Mouse (Mus musculus): ENCODE results near the gene Mgat4a. TPM values are rescaled to one million over a fixed set of nuclear protein-coding genes. Genes with fewer than 3 reads are reported as not detected.

Mgat4a gene
- total and polyA plus RNA-seq, 3 experiments: 2.9 to 38.8 (median 28.0) TPM

DNA sequence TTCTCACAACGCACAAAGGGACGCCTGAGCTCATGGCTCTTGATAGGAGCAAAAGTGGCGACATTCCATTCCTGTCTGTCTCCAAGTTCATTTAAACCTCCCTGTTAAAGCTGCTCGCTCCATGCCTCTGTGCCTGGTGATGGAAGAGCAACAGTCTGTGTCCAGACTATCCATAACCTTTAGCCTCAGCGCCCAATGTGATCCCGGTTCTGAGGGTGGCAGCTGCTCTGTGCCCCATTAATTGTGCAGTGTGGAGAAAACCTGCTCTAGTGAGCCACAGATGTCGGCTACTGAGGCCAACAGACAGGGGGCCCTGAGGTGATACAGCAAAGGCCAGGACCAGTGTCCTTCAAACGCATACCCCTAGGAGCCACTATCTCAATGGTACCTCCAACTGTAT, 141.1 kb downstream of the Mgat4a start:
- peaks cover 6% of the 10 kb centered on the region; the same call in 1 of the 2 replicates for H3K4me1 ChIP-seq (ENCODE audit: insufficient read depth, low read depth, low read length)
- TF ChIP-seq TAL1 (conservative IDR thresholded peaks at IDR 0.05; ENCODE audit: low read depth, low read length): no peak
- TF ChIP-seq CTCF (IDR thresholded peaks at IDR 0.05; ENCODE audit: low read depth, low read length): no peak
- no peak for TF ChIP-seq GATA2 (IDR thresholded peaks at IDR 0.05; ENCODE audit: borderline replicate concordance, low read depth, low read length)
- TF ChIP-seq POLR2AphosphoS5 (IDR thresholded peaks at IDR 0.05; ENCODE audit: insufficient replicate concordance, low read depth, low read length): no peak
- TF ChIP-seq GATA1 (IDR thresholded peaks at IDR 0.05; ENCODE audit: borderline replicate concordance, low read length): no peak
- no peak for ATAC-seq (ENCODE audit: extremely low read depth, insufficient number of reproducible peaks, low FRiP score, poor library complexity, severe bottlenecking)
- H3K27me3 ChIP-seq (ENCODE audit: insufficient read depth, low read length): peaks cover 21% of the 10 kb centered on the region
- H3K4me3 ChIP-seq (ENCODE audit: low read depth, low read length): no peak overlapping the region
- H3K36me3 ChIP-seq (replicated peaks): no peaks in the 10 kb centered on the region
- no peaks in the 10 kb centered on the region for H3K9me3 ChIP-seq (replicated peaks)
- DNase-seq (ENCODE audit: low spot score): no peak

- ATAC-seq (ENCODE audit: extremely low read depth, insufficient number of reproducible peaks, low FRiP score, poor library complexity, severe bottlenecking): no peak
- H3K9me3 ChIP-seq (replicated peaks): no peaks in the 10 kb centered on the region
- no peaks in the 10 kb centered on the region for H3K36me3 ChIP-seq (replicated peaks)
- H3K4me3 ChIP-seq (ENCODE audit: low read depth, low read length): no peak overlapping the region
- peaks cover 20% of the 10 kb centered on the region for H3K27me3 ChIP-seq (ENCODE audit: insufficient read depth, low read length)
- H3K4me1 ChIP-seq (ENCODE audit: insufficient read depth, low read depth, low read length): peaks cover 6% of the 10 kb centered on the region; the same call in 1 of the 2 replicates
- no peak for DNase-seq (ENCODE audit: low spot score)
- TF ChIP-seq GATA1 (IDR thresholded peaks at IDR 0.05; ENCODE audit: borderline replicate concordance, low read length) (no peak), CTCF (IDR thresholded peaks at IDR 0.05; ENCODE audit: low read depth, low read length) (no peak), TAL1 (conservative IDR thresholded peaks at IDR 0.05; ENCODE audit: low read depth, low read length) (no peak), POLR2AphosphoS5 (IDR thresholded peaks at IDR 0.05; ENCODE audit: insufficient replicate concordance, low read depth, low read length) (no peak)
Observed at GRCm38 (mm10) chr1:37398961-37399360, 141.9 kb downstream of the Mgat4a start.

GRCm38 (mm10) chr1:37396481-37396880, 144.3 kb downstream of the Mgat4a start:
- DNase-seq (ENCODE audit: low spot score): no peak
- Histone ChIP-seq H3K9me3 (replicated peaks) (no peaks in the 10 kb centered on the region), H3K27me3 (ENCODE audit: insufficient read depth, low read length) (peaks cover 14% of the 10 kb centered on the region), H3K4me1 (ENCODE audit: insufficient read depth, low read depth, low read length) (no peaks in the 10 kb centered on the region), H3K4me3 (ENCODE audit: low read depth, low read length) (no peak overlapping the region), H3K36me3 (replicated peaks) (no peaks in the 10 kb centered on the region)
- TF ChIP-seq CTCF (IDR thresholded peaks at IDR 0.05; ENCODE audit: low read depth, low read length): no peak
- no peak for TF ChIP-seq GATA1 (IDR thresholded peaks at IDR 0.05; ENCODE audit: borderline replicate concordance, low read length)
- TF ChIP-seq GATA2 (IDR thresholded peaks at IDR 0.05; ENCODE audit: borderline replicate concordance, low read depth, low read length): no peak
- TF ChIP-seq POLR2AphosphoS5 (IDR thresholded peaks at IDR 0.05; ENCODE audit: insufficient replicate concordance, low read depth, low read length): no peak
- no peak for TF ChIP-seq TAL1 (conservative IDR thresholded peaks at IDR 0.05; ENCODE audit: low read depth, low read length)
- ATAC-seq (ENCODE audit: extremely low read depth, insufficient number of reproducible peaks, low FRiP score, poor library complexity, severe bottlenecking): no peak

GRCm38 (mm10) chr1:37393174-37393573, 147.6 kb downstream of the Mgat4a start:
- TF ChIP-seq GATA2 (IDR thresholded peaks at IDR 0.05; ENCODE audit: borderline replicate concordance, low read depth, low read length) (no peak), GATA1 (IDR thresholded peaks at IDR 0.05; ENCODE audit: borderline replicate concordance, low read length) (no peak), POLR2AphosphoS5 (IDR thresholded peaks at IDR 0.05; ENCODE audit: insufficient replicate concordance, low read depth, low read length) (no peak), CTCF (IDR thresholded peaks at IDR 0.05; ENCODE audit: low read depth, low read length) (no peak), TAL1 (conservative IDR thresholded peaks at IDR 0.05; ENCODE audit: low read depth, low read length) (no peak)
- H3K36me3 ChIP-seq (replicated peaks): no peaks in the 10 kb centered on the region
- no peak overlapping the region for H3K4me3 ChIP-seq (ENCODE audit: low read depth, low read length)
- no peaks in the 10 kb centered on the region for H3K4me1 ChIP-seq (ENCODE audit: insufficient read depth, low read depth, low read length)
- DNase-seq (ENCODE audit: low spot score) (no peak), ATAC-seq (ENCODE audit: extremely low read depth, insufficient number of reproducible peaks, low FRiP score, poor library complexity, severe bottlenecking) (no peak)
- H3K27me3 ChIP-seq (ENCODE audit: insufficient read depth, low read length): peaks cover 15% of the 10 kb centered on the region
- no peaks in the 10 kb centered on the region for H3K9me3 ChIP-seq (replicated peaks)

Other genes starting within 250 kb of the Mgat4a start
- gene Inpp4a, start 241.2 kb downstream of the Mgat4a start, total RNA-seq (2014; fragmentation: Nextera tagmentation): 4.2 and 6.2 TPM in 2 replicates
- 5.4 and 6.1 TPM in 2 replicates for gene Inpp4a, start 241.2 kb downstream of the Mgat4a start, total RNA-seq (2017)
- gene Inpp4a, start 241.2 kb downstream of the Mgat4a start, polyA plus RNA-seq (2012): 2.9 and 4.5 TPM in 2 replicates
- 137 and 145 TPM in 2 replicates for gene Coa5, start 110.9 kb downstream of the Mgat4a start, total RNA-seq (2014; fragmentation: Nextera tagmentation)
- gene Coa5, start 110.9 kb downstream of the Mgat4a start, total RNA-seq (2017): 117 and 124 TPM in 2 replicates
- 18.9 and 24.7 TPM in 2 replicates for gene Coa5, start 110.9 kb downstream of the Mgat4a start, polyA plus RNA-seq (2012)
- gene Unc50, start 110.9 kb downstream of the Mgat4a start, total RNA-seq (2014; fragmentation: Nextera tagmentation): 39.7 and 57.1 TPM in 2 replicates
- gene Unc50, start 110.9 kb downstream of the Mgat4a start, total RNA-seq (2017): 119 and 120 TPM in 2 replicates
- 44.7 and 45.2 TPM in 2 replicates for gene Unc50, start 110.9 kb downstream of the Mgat4a start, polyA plus RNA-seq (2012)
- gene 2010300C02Rik, start 179.1 kb upstream of the Mgat4a start, total RNA-seq (2014; fragmentation: Nextera tagmentation): not detected in 2 replicates
- 0.06 and 0.11 TPM in 2 replicates for gene 2010300C02Rik, start 179.1 kb upstream of the Mgat4a start, total RNA-seq (2017)
- not detected in 2 replicates for gene 2010300C02Rik, start 179.1 kb upstream of the Mgat4a start, polyA plus RNA-seq (2012)

Measured in G1E (cell line).